Comparison of ENCODE assay signal across 16 mouse cellular contexts in the genomic region with DNA sequence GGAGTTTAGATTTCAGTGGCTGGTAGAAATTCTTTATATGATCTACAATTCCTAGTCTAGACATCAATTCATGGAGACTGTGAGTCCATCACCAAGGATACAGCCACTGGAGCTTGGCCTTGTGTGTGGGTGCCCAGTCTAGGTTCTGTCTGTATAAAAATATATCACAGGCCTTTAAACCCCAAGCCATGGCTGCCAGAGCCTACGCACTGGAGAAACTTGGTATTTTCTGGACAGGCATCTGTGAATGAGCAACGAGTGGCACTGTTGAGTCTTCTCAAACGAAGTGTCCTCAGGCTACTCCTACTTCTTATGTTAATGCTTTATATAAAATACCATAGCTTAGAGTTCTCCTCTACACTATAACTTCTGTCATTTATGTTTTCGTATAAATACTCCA. TPM values are rescaled to one million over a fixed set of nuclear protein-coding genes. Genes with fewer than 3 reads are reported as not detected.
"Had no signal": no experiment of that assay in that cellular context is flagged by ENCODE, and none has a peak within 500 bp of the region (broad histone marks: within the 10 kb centered on the region; RNA-seq: fewer than 3 reads in every experiment).

No protein-coding gene starts in this region.

- H3K4me2 ChIP-seq: limb, embryonic 13.5 days; midbrain, embryonic 12.5 days; neural tube, embryonic 13.5 days; stomach, embryonic 15.5 days had no signal

- H3K4me3 ChIP-seq: limb, embryonic 13.5 days; midbrain, embryonic 12.5 days; neural tube, embryonic 13.5 days; stomach, embryonic 15.5 days had no signal

- H3K4me1 ChIP-seq: limb, embryonic 13.5 days; neural tube, embryonic 13.5 days; stomach, embryonic 15.5 days had no signal

- H3K9ac ChIP-seq: limb, embryonic 13.5 days; liver, embryonic 14.5 days; midbrain, embryonic 12.5 days; neural tube, embryonic 13.5 days; stomach, embryonic 15.5 days had no signal

- H3K36me3 ChIP-seq: limb, embryonic 13.5 days; midbrain, embryonic 12.5 days; neural tube, embryonic 13.5 days; stomach, embryonic 15.5 days had no signal

- H3K27ac ChIP-seq: limb, embryonic 13.5 days; liver, embryonic 14.5 days; midbrain, embryonic 12.5 days; neural tube, embryonic 13.5 days; stomach, embryonic 15.5 days had no signal

- DNase-seq: kidney, adult 2 months; kidney, postnatal 25 days; lung, adult 18-20 months; retina, postnatal 1 day; thymus, postnatal 36 days had no signal

- ATAC-seq: intestine, embryonic 16.5 days; midbrain, embryonic 16.5 days had no signal

- H3K27me3 ChIP-seq: limb, embryonic 13.5 days; stomach, embryonic 15.5 days had no signal

- H3K9me3 ChIP-seq: limb, embryonic 13.5 days; midbrain, embryonic 12.5 days; neural tube, embryonic 13.5 days; stomach, embryonic 15.5 days had no signal

RNA-seq across cellular contexts. Expression of gene Cnpy1, which starts 4.2 kb away (rescaled TPM):
- total RNA-seq: megakaryocyte-erythroid progenitor cell, adult 5-6 weeks had no signal
- polyA plus RNA-seq: liver, adult 2 months; spleen, adult 2 months; thymus, postnatal 0 days had no signal
